1 mouse cellular context compared by ENCODE assay signal in the genomic region with DNA sequence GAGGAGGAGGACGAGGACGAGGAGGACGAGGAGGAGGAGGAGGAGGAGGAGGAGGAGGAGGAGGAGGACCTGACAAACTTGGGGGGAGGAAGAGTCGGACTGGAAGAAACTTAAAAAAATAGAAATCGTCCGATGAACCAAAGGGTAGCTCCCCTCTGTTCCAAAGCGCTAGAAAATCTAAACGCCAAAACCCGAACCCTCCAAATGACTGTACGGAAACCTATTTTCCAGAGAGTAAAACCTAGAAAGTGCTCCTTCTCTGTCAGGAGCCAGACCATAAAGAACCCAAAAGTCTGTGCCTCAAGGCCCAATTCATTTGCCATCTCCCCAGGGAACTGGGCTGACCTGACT.
TF ChIP-seq lines count a peak whose summit lies in the region.

No protein-coding gene starts in this region.

TF ChIP-seq in MEL, 35 proteins besides CTCF, POLR2A, EP300 and RAD21 (continued from another document):
- no peak for TF ChIP-seq ZKSCAN1 (IDR thresholded peaks at IDR 0.05; ENCODE audit: low read depth, low read length)
- TF ChIP-seq POLR2AphosphoS2 (IDR thresholded peaks at IDR 0.05; ENCODE audit: low read length), result no peak
- TF ChIP-seq MAFK (IDR thresholded peaks at IDR 0.05; ENCODE audit: borderline replicate concordance, low read depth, low read length), result no peak
- TF ChIP-seq SMC3 (IDR thresholded peaks at IDR 0.05; ENCODE audit: low read depth, low read length), result no peak
- TF ChIP-seq MAZ (IDR thresholded peaks at IDR 0.05; ENCODE audit: low read depth, low read length), result no peak
- no peak for TF ChIP-seq TAL1 (IDR thresholded peaks at IDR 0.05; ENCODE audit: low read length)
- TF ChIP-seq MYB (IDR thresholded peaks at IDR 0.05; ENCODE audit: low read depth, low read length), result no peak
- no peak for TF ChIP-seq JUND (IDR thresholded peaks at IDR 0.05; ENCODE audit: low read depth, low read length)
- no peak for TF ChIP-seq MEF2A (IDR thresholded peaks at IDR 0.05; ENCODE audit: extremely low read depth, insufficient replicate concordance, low read depth, low read length, poor library complexity, severe bottlenecking)
